Mouse (Mus musculus): ENCODE data around the gene Prr3. TPM values are rescaled to one million over a fixed set of nuclear protein-coding genes. Genes with fewer than 3 reads are reported as not detected.
A peak's percentile ranks its signal among the peaks of the same experiment; 100 is the strongest.
"Not testable (repeated sequence)": the region's sequence is repeated elsewhere in the genome, so short reads cannot be mapped to it uniquely, and the experiment has no call there.

Gene Prr3
- total RNA-seq, 2 experiments from 2014 or later = 2.3 to 3.0 TPM

DNA sequence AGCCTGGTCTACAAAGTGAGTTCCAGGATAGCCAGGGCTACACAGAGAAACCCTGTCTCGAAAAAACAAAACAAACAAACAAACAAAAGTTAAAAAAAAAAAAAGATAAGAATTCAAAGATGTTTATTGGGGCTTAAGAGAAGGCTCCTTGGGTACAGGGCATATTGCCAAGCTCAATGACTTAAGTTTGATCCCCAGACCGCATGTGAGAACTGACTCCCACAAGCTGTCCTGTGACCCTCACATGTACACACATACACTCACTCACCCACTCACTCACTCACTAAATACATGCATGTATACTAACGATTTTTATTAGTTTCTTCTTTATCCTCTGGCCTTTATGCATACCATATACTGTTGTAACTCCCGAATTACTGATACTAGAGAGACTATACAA lies 20.3 kb upstream of the Prr3 start:
- peak; percentile 32 for ATAC-seq (replicated peaks; ENCODE audit: low FRiP score, poor library complexity, severe bottlenecking)

DNA sequence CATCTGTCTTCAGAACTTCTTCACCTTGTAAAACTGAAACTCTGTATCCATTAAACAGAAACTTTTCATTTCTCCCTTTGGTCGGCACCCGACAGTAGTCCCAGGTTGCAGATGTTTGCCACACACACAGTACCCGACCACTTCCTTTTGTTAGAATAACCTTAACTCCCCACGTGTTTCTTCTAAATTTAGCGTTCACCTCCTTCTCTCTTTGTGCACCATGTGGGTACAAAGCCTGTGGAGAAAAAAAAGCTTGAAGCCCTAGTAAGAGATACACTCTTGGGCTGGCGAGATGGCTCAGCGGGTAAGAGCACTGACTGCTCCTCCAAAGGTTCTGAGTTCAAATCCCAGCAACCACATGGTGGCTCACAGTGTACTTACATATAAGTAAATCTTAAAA lies 19.3 kb upstream of the Prr3 start:
- ATAC-seq (replicated peaks; ENCODE audit: low FRiP score, poor library complexity, severe bottlenecking) = no peak

DNA sequence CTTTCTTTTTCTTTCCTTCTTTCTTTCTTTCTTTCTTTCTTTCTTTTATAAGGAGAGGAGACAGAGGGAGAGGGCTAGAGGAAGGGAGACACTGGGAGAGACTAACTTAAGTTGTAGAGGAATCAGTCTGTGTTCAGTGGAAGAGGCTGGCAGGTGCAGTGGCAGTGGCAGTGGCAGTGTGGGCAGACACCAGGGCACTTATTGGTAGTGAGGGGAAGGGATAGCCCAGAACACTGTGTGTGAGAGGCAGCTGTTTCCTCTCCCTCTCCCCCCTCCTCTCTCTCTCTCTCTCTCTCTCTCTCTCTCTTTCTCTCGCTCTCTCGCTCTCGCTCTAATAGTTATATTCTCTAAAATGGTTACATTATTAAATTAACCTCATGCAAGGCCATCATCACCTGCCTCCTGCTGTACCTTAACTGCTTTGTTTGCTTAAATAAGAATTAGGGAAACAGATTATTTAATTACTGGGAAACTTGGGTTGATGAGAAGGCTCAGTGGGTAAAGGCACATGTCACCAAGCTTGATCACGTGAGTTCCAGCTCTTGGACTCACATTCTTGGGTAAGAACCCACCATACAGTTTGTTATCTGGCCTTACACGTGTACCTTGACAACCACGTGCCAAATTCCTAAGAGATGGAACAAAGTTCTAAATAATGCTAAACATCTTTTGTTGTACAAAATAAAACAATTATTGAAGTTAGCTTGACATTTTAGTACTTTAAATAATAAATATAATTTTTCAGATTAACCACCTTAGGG lies 18.7 kb upstream of the Prr3 start:
- ATAC-seq (replicated peaks; ENCODE audit: low FRiP score, poor library complexity, severe bottlenecking) = no peak

DNA sequence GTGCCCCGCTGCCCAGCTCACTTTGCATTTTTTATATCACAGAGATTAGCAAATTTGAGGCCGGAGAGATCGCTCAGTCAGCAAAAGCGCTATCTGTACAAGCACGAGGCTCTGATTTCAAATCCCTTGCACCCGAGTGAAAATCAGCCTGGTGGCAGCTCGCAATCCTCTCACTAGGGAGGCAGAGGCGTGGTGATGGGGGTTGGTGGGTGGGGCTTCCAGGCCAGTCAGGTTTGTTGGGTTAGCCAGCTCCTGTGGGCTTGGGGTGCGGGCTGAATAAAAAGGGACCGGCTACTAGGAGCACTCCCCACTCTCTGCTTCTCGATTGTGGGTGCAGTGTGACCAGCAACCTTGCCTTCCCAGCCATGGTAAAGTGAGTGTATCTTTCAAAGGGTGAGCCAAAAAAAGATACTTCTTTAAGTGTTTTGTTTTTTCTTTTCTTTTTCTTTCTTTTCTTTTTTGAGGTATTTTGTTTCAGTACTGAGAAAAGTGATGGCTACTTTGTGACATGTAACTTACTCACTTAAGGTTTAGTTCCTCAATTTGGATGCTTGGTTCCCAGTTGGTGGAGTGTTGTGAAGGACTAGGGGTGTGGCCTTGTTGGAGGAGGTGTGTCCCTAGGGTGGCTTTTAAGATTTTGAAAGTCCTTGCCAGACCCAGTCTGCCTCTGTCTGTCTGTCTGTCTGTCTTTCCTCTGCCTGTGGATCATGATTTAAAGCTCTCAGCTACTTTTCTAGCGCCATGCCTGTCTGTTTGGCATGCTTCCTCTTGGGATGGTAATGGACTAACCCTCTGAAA lies 17.9 kb upstream of the Prr3 start:
- ATAC-seq (replicated peaks; ENCODE audit: low FRiP score, poor library complexity, severe bottlenecking) = peak; percentile 59

DNA sequence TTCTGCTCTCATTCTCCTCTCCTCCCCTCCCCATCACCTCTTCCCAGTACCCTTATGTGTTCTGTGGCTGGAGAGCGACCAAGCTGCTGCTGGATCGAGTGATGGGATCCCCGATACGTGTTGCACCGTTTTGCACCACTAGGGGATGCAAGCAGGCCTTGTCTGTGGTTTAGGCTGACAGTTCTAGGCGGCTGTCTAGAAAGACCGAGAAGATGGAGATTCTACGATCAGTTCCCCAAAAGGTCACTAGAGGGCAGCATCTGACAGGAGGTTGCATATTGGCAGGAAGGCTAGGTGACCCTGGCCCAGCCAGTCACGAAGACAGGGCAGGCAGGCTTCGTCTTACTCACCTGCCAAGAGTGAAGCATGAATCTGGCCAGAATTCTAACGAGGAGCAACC lies 16.9 kb upstream of the Prr3 start:
- peak; percentile 50 for ATAC-seq (replicated peaks; ENCODE audit: low FRiP score, poor library complexity, severe bottlenecking)

DNA sequence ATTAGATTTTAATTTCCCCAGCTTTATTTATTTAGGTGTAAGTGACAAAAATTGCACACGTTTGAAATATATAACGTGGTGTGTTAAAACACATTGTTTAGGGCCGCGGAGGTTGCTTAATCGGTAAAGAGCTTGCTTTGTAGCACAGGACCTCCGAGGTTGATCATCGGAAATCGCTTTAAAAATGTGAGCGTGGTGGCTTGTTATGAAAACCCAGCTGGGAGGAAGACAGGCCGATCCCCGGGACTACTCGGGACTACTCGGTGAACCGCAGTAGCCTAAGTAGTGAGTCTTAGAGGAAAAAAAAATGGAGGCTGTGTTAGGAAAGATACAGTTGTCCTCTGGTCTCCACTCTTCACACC lies 14.8 kb upstream of the Prr3 start:
- ATAC-seq (replicated peaks; ENCODE audit: low FRiP score, poor library complexity, severe bottlenecking) = no peak

DNA sequence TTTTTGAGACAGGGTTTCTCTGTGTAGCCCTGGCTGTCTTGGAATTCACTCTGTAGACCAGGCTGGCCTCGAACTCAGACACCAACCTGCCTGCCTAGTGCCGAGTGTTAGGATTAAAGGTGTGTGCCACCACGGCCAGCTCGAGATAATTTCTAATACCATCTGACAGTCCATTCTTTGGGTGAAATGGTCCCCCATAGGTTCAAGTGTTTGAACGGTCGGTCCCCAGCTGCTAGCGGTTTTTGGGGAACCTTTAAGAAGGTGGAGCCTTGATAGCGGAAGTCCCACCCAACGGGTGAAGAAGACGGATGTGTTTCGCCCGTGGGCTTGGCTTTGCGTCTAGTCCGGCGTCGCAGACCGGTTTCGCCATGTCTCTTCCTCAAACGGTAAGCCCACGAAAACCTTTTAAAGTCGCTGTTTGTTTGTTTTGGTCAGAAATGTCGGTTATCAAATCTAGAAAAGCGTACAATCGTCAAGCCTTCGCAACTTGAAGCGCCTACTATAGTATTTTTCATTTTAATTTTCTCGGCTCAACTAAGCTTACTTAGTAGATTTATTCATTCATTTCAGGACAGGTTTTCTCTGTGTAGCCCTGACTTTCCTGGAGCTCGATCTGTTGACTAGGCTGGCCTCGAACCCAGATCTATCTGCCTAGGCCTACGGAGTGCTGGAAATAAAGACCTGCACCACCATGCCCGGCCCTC lies 14.3 kb upstream of the Prr3 start:
- peak; percentile 71 for ATAC-seq (replicated peaks; ENCODE audit: low FRiP score, poor library complexity, severe bottlenecking)

DNA sequence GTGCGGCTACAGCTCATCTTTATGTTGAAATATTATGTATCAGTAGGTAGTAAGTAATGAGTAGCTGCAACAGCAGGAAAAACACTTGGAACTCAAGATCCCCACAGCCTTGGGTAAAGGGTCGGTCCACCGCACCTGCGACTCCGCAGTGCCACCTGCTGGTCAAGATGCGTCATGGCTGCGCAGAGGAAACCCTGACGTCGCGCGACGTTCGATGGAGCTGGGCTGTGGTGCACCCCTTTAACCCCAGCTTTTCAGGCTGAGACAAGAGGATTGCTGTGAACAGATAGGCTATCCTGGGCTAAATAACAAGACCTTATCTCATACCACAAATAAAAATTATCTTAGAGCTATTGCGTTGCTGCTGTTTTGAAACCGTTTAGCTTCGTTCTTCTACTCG lies 13.6 kb upstream of the Prr3 start:
- peak; percentile 51 for ATAC-seq (replicated peaks; ENCODE audit: low FRiP score, poor library complexity, severe bottlenecking)

DNA sequence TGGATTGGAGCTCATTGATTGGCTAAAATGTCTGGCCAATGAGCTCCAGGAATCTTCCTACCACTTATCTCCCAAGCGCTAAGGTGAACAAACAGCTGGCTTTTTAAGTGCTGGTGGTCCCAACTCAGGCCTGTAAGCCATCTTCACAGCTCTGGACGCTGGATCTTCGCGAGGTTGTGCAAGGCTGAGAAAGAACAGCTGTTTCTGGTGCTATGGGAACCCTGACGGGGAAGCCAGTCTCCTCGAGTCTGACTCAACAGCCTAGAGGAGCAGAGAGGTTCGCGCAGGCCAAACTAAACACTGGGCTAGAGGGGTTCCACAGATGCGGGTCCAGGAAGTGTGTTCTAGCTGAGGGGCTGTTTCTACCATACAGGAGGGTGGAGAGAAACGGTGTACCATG lies 11.7 kb upstream of the Prr3 start:
- ATAC-seq (replicated peaks; ENCODE audit: low FRiP score, poor library complexity, severe bottlenecking) = no peak

DNA sequence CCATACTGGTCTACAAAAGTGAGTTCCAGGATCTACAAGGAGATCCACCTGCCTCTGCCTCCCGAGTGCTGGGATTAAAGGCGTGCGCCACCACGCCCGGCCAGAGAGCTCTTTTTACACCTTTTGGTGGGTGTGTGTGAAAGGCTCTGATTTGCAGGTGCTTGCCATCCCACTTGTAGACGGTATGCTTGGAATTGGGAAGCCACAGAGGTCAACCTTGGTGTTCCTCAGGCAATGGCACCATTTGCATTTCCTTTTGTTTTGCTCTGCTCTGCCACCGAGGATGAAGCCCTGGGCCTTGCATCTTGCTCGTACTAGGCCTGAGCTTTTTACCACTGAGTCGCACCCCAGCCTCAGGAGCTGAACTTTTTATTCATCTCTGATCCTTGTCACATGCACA lies 1.7 kb upstream of the Prr3 start:
- no peak for ATAC-seq (replicated peaks; ENCODE audit: low FRiP score, poor library complexity, severe bottlenecking)

DNA sequence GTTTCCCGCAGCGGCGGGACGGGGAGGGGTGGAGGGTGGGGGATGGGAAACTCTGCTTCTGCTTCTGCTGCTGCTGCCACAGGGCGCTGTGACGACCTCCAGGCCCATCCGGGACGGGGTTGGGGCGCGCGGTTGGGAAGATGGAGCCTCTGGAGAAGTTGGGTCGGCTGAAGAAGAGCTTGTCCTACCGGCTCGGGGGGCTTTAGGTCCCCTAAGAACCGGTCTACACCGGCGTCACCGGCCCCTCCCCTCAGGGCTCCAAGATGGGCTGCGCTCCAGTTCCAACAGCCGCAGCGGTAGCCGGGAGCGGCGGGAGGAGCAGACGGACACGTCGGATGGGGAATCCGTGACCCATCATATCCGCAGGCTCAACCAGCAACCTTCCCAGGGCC lies 323 bp upstream of the Prr3 start:
- ATAC-seq (replicated peaks; ENCODE audit: low FRiP score, poor library complexity, severe bottlenecking) = 0 out of 2 replicates have a peak, but pooled peaks have one; percentile 21

DNA sequence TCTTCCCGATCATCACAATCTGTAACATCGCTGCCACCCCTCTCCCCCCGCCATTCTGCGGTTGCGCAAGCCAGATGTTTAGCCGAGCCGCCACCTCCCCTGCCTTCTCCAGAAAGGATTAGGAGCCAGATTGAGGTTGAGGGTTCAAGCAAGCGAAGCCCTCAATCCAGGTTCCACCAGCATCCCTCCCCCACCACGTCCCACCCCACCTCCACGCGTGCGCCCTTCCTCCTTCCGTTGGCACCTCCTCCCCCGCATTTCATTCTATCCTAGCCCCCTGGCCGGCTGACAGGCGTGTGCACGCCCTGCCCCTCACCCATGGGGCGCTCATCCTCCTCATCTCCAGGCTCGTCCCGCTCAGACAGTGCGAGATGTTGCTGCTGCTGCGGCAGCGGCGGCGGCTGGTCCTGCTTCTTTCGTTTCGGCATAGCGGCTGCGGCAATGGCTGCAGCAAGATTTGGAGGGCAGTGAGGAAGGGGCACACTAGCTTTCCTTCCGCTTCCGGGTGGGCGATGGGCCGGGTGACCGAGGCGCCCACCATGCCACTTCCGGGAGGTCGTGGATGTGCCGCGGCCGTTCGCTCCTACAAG lies 1.1 kb downstream of the Prr3 start:
- peak; percentile 9; the same call in 1 of the 2 replicates for ATAC-seq (replicated peaks; ENCODE audit: low FRiP score, poor library complexity, severe bottlenecking)

DNA sequence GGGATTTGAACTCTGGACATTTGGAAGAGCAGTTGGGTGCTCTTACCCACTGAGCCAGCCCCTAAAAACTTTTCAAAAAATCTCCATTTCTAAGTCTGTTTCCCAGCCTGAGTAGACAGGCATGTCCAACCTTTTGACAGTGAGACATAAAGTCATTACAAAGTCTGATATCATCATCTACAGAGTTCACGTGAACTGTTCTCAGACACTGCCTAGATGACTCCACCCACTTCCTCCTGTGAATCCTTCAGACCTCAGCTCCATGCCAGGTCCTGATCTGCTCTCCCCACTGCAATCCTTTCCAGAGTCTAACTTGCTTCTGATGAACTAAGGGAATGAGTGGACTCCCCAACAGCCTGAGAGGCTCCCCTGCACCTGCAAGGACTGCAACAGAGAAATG lies 7.9 kb downstream of the Prr3 start:
- ATAC-seq (replicated peaks; ENCODE audit: low FRiP score, poor library complexity, severe bottlenecking) = no peak

DNA sequence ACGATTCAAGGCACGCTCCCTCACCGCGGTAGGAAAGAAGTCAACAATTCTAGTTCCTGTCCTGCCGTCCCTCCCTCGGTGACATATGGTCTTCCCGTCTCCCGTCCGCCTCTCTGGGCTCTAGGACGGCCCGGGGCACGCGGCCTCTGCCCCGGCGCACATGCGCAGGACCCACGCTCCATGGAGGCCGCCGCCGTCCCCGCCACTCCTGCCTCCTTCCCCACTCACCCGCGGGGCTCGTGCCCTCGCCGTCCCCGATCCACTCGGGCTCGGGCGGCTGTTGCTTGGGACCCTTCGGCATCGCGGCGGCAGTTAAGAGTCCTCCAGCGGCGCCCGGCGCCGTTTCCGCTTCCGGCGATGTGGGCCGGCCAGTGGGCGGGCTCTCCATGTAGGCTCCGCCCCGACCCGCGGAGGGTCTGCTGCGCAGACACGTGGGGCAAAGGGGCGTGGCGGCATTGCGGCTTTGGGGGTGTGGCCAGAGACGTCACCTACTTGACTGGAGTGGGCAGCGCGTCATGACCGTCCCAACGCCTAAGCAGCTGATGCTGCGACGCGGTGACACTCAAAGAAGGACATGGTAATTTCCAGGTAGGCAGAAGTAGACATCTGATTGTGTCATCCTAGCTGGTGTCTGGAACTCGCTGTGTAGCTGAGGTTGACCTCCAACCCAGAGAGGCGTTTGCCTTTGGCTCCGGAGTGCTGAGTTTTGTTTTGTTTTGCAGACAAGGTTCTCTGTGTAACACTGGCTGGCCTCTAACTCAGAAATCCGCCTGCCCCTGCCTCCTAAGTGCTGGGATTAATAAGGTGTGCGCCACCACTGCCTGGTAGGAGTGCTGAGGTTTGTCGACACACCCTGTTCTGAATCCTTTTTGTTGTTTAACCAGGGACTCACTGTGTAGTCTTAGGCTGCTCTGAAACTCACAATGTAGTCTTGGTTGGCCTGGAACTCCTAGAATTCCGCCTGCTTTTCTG lies 10.3 kb downstream of the Prr3 start, which contains the start of gene Abcf1:
Gene Abcf1 (minus strand): TSS at position 344 of the 972 bp plus-strand sequence.
- peak; percentile 95 for ATAC-seq (replicated peaks; ENCODE audit: low FRiP score, poor library complexity, severe bottlenecking)

DNA sequence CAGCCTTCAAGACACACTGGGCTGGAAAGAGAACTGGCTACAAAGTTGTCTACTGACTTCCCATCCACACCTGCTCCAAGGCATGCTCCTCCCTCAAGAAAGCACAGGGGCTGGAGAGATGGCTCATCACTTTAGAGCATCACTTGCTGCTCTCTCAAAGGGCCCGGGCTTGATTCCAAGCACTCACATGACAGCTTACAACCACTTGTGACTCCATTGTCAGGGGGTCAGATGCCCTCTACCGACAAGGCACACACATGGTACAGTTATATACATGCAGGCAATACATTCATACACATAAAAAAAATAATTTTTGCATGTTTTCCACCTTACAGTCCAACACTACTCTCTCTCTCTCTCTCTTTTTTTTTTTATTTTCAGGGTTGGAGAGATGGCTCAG lies 12.4 kb downstream of the Prr3 start:
- ATAC-seq (replicated peaks; ENCODE audit: low FRiP score, poor library complexity, severe bottlenecking) = no peak

DNA sequence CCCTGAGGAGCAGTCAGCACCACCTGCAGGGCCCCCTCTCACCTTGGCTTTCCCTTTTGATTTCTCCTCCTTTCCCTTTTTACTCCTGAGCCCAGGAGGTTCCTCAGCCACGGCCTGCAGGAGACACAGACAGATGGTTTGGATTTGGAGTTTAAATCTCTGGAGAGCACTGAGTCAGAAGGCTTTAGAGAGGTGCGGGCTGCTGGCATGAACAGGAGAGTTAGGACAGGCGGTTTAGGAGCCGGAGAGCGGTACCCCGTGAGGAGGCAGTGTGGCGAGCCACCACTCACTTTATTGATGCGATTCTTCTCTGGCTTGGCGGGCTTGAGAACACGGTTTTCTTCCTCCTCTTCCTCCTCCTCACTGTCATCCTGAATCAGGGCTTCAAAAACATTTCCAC lies 16.8 kb downstream of the Prr3 start:
- no peak for ATAC-seq (replicated peaks; ENCODE audit: low FRiP score, poor library complexity, severe bottlenecking)

DNA sequence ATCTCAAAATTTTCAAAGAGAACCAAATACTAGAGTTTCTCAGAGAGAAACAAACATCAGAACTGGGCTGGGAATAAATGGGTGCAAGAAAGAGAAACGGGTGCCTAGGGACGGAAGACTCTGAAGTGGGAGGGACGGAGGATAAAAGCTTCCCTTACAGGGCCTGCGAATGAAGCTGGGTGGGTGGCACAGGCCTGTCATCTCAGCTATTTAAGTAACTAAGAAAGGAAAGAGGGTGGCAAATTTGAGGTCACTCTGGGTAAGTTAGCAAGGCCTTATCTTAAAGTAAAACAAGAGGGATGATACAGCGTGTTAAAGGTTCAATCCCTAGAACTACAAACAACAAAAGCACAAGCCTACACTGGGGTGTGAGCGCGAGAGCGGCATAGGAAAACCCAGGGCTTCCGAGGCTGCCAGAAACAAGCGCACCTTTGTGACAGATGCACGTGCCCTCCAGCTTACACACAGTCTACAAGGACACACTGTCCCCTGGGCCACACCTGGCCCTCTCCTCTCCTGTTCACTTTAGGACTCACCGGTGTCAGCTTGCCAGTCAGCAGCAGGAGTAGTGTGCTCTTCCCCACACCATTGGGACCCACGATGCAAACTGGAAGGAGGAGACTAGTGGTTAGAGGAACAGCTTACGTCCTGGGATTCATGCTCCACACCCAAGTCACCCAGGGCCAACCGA lies 21.4 kb downstream of the Prr3 start:
- ATAC-seq (replicated peaks; ENCODE audit: low FRiP score, poor library complexity, severe bottlenecking) = no peak

DNA sequence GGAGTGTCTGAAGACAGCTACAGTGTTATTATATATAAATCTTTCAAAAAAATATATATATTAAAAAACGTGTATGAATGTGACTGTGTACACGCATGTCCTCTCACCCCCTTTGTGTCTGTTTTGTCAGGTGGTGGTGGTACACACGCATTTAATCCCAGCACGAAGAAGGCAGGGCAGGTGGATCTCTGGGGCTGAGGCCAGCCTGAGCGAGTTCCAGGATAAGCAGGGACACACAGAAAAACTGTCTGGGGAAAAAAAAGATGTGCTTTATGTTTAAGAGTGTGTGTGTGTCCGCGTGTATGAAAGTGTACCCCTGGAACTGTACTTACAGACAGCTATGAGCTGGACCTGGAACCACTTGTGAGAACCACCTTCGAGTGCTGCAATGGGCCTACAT lies 25.4 kb downstream of the Prr3 start:
- ATAC-seq (replicated peaks; ENCODE audit: low FRiP score, poor library complexity, severe bottlenecking) = no peak

DNA sequence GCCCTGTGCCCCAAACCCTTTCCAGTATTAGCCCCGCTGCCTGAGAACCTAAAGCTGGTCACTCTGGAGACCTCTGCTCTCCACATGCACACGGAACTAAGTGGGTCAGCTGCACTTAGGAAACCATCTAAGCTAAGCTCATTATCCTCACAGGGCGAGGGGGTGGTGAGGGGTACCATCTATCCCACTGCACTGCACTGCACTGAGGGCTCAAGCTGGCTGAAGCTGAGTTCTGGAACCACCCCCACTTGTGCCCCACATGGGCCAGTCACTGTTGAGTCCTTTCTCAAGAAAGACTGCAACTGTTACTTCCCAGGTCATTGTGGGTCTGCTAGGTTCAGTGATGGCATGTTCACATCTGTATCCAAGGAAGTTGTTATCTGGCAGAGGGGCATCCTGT lies 27.5 kb downstream of the Prr3 start:
- not testable (repeated sequence) for ATAC-seq (replicated peaks; ENCODE audit: low FRiP score, poor library complexity, severe bottlenecking)
